Mouse (Mus musculus) right cerebral cortex, adult 2 months (tissue): ENCODE data around the gene Dclk1.

Experiments
- DNase-seq, 2 experiments: peaks; one replicate each; pipeline ENCODE4 v3.0.0; 2021 to 2022; ENCODE audit warnings: low spot score in 2 of 2

Gene Dclk1

DNA sequence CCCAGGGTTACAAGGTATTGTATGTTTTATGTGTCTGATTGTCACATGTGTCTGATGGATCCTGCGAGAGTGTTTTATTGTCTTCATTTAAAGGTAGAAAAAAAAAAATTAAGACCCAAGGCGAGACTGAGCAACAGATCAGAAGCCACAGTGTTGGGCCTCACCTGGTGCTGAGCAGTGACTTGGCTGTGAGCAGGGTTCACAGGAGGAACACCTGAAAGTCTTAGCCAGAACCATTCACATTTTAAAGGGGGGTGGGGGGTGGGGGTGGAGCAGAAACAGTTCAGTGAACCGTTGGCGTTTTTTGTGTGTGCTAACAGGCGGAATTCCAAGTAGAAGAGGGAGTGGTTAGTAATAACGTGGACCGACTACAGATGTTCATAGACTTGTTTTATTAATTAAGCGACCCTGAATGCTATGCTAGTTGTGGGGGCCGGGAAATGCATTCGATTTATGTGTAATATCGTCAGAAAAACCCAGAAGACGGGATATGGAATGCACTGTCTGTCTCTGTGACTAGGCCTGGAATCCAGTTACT, 345.3 kb downstream of the Dclk1 start:
- DNase-seq, result no peak

DNA sequence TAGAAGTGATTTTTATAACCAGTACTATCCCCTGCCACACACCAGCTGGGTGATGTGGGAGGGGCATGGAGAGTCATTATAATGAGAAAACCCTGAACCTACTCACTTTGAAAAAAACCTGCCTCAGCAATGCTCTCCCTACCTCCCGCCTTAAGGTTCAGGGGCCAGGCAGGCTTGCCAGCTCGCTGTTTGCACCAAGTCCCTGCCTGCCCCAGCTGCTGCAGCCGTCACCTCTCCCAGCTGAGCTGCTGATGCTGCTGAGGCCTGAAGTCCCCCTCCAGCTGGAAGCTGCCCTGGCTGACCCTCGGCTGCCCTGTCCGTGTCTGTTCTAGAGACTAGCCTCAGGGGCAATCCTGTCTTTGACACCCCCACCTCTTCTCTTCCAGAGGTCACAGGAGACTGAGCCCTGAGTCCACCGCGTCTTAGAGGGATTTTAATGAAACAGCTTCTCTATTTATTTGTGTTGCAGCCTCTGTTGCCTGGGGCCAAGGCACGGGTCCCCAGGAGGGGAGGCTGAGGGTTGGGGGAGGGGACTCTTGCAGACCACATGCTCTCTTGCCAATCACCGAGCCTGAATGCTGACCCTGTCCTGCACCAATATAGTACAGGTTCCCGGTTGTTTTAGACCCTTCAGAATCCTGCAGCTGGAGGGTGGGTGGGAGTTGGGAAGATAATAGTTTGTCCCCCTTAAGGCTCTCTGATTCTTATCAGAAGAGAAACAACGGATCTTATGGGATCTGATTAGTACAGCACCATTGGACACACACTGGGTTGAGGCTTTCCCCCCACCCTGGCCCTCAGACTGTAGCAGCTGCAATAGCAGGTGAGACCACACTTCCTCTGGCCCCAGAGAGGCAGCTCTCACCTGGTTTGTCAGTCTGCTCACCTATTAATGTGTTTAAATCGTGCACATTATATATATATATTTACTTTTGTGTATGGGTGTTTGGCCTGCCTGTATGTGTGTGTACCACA, 346.1 kb downstream of the Dclk1 start:
- DNase-seq, result no peak
